Mouse (Mus musculus) MEL (cell line): ENCODE measurements at regions not wholly inside any gene's neighbourhood (a gene's known extent, or its start where the extent isn't known, plus 50 kb on each side); places are given as distances from the start of the nearest gene placed in this dataset.

Experiments used
- DNase-seq: peaks from one replicate; pipeline ENCODE4 v3.0.0; 2011; ENCODE audit warnings: low read depth, low spot score
- H3K27ac ChIP-seq: 2 replicates; pipeline ENCODE4 v1.5.1; 2012; ENCODE audit warnings: low read depth, mild to moderate bottlenecking, control low read depth, low read length, moderate library complexity; ENCODE audit not compliant: control insufficient read depth
- H3K27me3 ChIP-seq, 2 experiments: fragments of 150-350 bp in 1 of 2; sonication (generic) in 1 of 2; 2 replicates each; pipeline ENCODE4 v1.6.1; 2012; ENCODE audit warnings: low read length in 2 of 2, mild to moderate bottlenecking in 2 of 2, improper control_type of control experiment in 1 of 2, moderate library complexity in 1 of 2; ENCODE audit not compliant: insufficient read depth in 2 of 2, control insufficient read depth in 1 of 2
- H3K36me3 ChIP-seq, 2 experiments: 2 replicates each; pipeline ENCODE4 v1.6.1; 2012 to 2014; ENCODE audit warnings: low read length in 2 of 2, improper control_type of control experiment in 1 of 2, inconsistent platforms in 1 of 2, mild to moderate bottlenecking in 1 of 2; ENCODE audit not compliant: insufficient read depth in 2 of 2, control insufficient read depth in 1 of 2
- H3K4me1 ChIP-seq, 2 experiments: fragments of 150-350 bp in 1 of 2; sonication (generic) in 1 of 2; 2 replicates each; pipeline ENCODE4 v1.6.1; 2012; ENCODE audit warnings: low read length in 2 of 2, improper control_type of control experiment in 1 of 2, mild to moderate bottlenecking in 1 of 2; ENCODE audit not compliant: insufficient read depth in 2 of 2, control insufficient read depth in 1 of 2
- H3K4me3 ChIP-seq, 2 experiments: fragments of 150-350 bp in 1 of 2; sonication (generic) in 1 of 2; 2 replicates each; pipeline ENCODE4 v1.5.1; 2012; ENCODE audit warnings: low read depth in 2 of 2, low read length in 2 of 2, mild to moderate bottlenecking in 2 of 2, moderate library complexity in 2 of 2, control low read depth in 1 of 2, improper control_type of control experiment in 1 of 2; ENCODE audit not compliant: control insufficient read depth in 1 of 2, insufficient read depth in 1 of 2
- H3K79me2 ChIP-seq: 2 replicates; pipeline ENCODE4 v1.6.1; 2012; ENCODE audit warnings: mild to moderate bottlenecking, low read length, moderate library complexity; ENCODE audit not compliant: control insufficient read depth, poor library complexity, insufficient read depth
- H3K9ac ChIP-seq: 2 replicates; pipeline ENCODE4 v1.6.1; 2012; ENCODE audit warnings: low read depth, mild to moderate bottlenecking, control low read depth, low read length, moderate library complexity; ENCODE audit not compliant: control insufficient read depth, poor library complexity, severe bottlenecking
- H3K9me3 ChIP-seq: fragments of 150-350 bp; sonication (generic); replicated peaks from 2 replicates; pipeline ENCODE4 v1.6.1; 2012; ENCODE audit warnings: mild to moderate bottlenecking, low read length, improper control_type of control experiment, moderate library complexity; ENCODE audit not compliant: insufficient read depth
- BHLHE40 ChIP-seq: IDR thresholded peaks from 2 replicates; pipeline ENCODE4 v1.6.1; 2012; ENCODE audit warnings: low read depth, mild to moderate bottlenecking, inconsistent platforms, low read length, improper control_type of control experiment, borderline replicate concordance
- E2F4 ChIP-seq: IDR thresholded peaks from 2 replicates; pipeline ENCODE4 v1.6.1; 2011; ENCODE audit warnings: low read depth, low read length, improper control_type of control experiment, borderline replicate concordance
- ELF1 ChIP-seq: IDR thresholded peaks from 2 replicates; pipeline ENCODE4 v1.6.1; 2014; ENCODE audit warnings: low read depth, mild to moderate bottlenecking, inconsistent platforms, low read length, improper control_type of control experiment, moderate library complexity
- EP300 ChIP-seq, 2 experiments: IDR thresholded peaks; 2 replicates each; pipeline ENCODE4 v1.6.1; 2011; ENCODE audit warnings: improper control_type of control experiment in 2 of 2, low read length in 2 of 2, low read depth in 1 of 2, mild to moderate bottlenecking in 1 of 2
- GATA1 ChIP-seq: IDR thresholded peaks from 2 replicates; pipeline ENCODE4 v1.6.1; 2011; ENCODE audit warnings: low read depth, low read length, improper control_type of control experiment
- HCFC1 ChIP-seq: IDR thresholded peaks from 2 replicates; pipeline ENCODE4 v1.6.1; 2012; ENCODE audit warnings: low read depth, mild to moderate bottlenecking, inconsistent platforms, low read length, improper control_type of control experiment, moderate library complexity
- JUND ChIP-seq: IDR thresholded peaks from 2 replicates; pipeline ENCODE4 v1.6.1; 2011; ENCODE audit warnings: low read depth, mild to moderate bottlenecking, improper control_type of control experiment, low read length
- MXI1 ChIP-seq: IDR thresholded peaks from 2 replicates; pipeline ENCODE4 v1.6.1; 2011; ENCODE audit warnings: mild to moderate bottlenecking, low read depth, low read length, improper control_type of control experiment
- MYB ChIP-seq: IDR thresholded peaks from 2 replicates; pipeline ENCODE4 v1.6.1; 2011; ENCODE audit warnings: mild to moderate bottlenecking, low read depth, low read length, improper control_type of control experiment
- NRF1 ChIP-seq: IDR thresholded peaks from 2 replicates; pipeline ENCODE4 v1.6.1; 2014; ENCODE audit warnings: low read depth, mild to moderate bottlenecking, inconsistent platforms, low read length, improper control_type of control experiment, moderate library complexity; ENCODE audit not compliant: poor library complexity, insufficient read depth, severe bottlenecking
- POLR2A ChIP-seq, 2 experiments: IDR thresholded peaks; 2 replicates each; pipeline ENCODE4 v1.6.1; 2011 to 2012; ENCODE audit warnings: low read length in 2 of 2, mild to moderate bottlenecking in 2 of 2, control low read depth in 1 of 2, improper control_type of control experiment in 1 of 2, low read depth in 1 of 2, moderate library complexity in 1 of 2; ENCODE audit not compliant: control insufficient read depth in 1 of 2, insufficient read depth in 1 of 2, poor library complexity in 1 of 2
- POLR2AphosphoS2 ChIP-seq: IDR thresholded peaks from 2 replicates; pipeline ENCODE4 v1.6.1; 2011; ENCODE audit warnings: low read length, improper control_type of control experiment
- RAD21 ChIP-seq: IDR thresholded peaks from 2 replicates; pipeline ENCODE4 v1.6.1; 2011; ENCODE audit warnings: mild to moderate bottlenecking, low read depth, low read length, improper control_type of control experiment
- RCOR1 ChIP-seq: IDR thresholded peaks from 2 replicates; pipeline ENCODE4 v1.6.1; 2012; ENCODE audit warnings: low read depth, mild to moderate bottlenecking, inconsistent platforms, low read length, improper control_type of control experiment
- TBP ChIP-seq: IDR thresholded peaks from 2 replicates; pipeline ENCODE4 v1.8.0; 2011; ENCODE audit warnings: low read depth, low read length, improper control_type of control experiment
- TCF12 ChIP-seq: IDR thresholded peaks from 2 replicates; pipeline ENCODE4 v1.6.1; 2014; ENCODE audit warnings: low read depth, mild to moderate bottlenecking, inconsistent platforms, low read length, improper control_type of control experiment, moderate library complexity
- USF1 ChIP-seq: IDR thresholded peaks from 2 replicates; pipeline ENCODE4 v1.6.1; 2014; ENCODE audit warnings: low read depth, mild to moderate bottlenecking, inconsistent platforms, low read length, improper control_type of control experiment, moderate library complexity
- ZC3H11A ChIP-seq: IDR thresholded peaks from 2 replicates; pipeline ENCODE4 v1.6.1; 2012; ENCODE audit warnings: low read depth, mild to moderate bottlenecking, inconsistent platforms, low read length, improper control_type of control experiment
- ZMIZ1 ChIP-seq: IDR thresholded peaks from 2 replicates; pipeline ENCODE4 v1.6.1; 2012; ENCODE audit warnings: low read depth, mild to moderate bottlenecking, inconsistent platforms, low read length, improper control_type of control experiment, moderate library complexity

DNA sequence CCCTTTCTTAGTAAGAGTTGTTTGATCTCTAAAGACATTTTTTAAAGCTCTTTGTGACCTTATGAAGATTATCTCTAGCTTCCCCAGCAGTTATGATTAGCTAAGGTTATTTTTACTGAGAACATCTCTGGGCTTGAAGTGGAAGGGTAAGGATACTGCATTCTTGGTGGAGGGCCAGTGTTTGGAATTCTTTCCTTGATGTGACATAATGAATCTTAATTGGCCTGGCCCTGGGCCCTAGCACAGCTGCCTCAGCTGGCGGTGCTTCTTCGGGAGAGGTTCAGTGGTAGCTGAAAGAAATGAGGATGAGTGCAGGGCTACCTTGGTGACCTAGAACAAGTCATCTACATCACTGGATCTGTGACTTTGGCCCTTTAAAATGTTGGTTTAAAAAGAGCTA is 150.5 kb upstream of the Hccs start:
- H3K36me3 ChIP-seq = no peaks in the 10 kb centered on the region
- H3K4me1 ChIP-seq = no peaks in the 10 kb centered on the region
- no peaks in the 10 kb centered on the region for H3K9me3 ChIP-seq
- H3K27ac ChIP-seq = no peak overlapping the region
- no peak overlapping the region for H3K4me3 ChIP-seq
- H3K79me2 ChIP-seq = no peaks in the 10 kb centered on the region
- TF ChIP-seq BHLHE40 (no peak), POLR2A (IDR thresholded peaks at IDR 0.05; ENCODE audit: control insufficient read depth in 1 of 2, insufficient read depth in 1 of 2, low read depth in 1 of 2, low read length in 2 of 2, poor library complexity in 1 of 2) (no peak), MXI1 (no peak), ZC3H11A (no peak), USF1 (no peak), RAD21 (no peak), JUND (no peak), HCFC1 (no peak), TCF12 (no peak)
- no peak for DNase-seq
- no peaks in the 10 kb centered on the region; a peak in 1 of 4 replicates for H3K27me3 ChIP-seq
- H3K9ac ChIP-seq = no peak overlapping the region

DNA sequence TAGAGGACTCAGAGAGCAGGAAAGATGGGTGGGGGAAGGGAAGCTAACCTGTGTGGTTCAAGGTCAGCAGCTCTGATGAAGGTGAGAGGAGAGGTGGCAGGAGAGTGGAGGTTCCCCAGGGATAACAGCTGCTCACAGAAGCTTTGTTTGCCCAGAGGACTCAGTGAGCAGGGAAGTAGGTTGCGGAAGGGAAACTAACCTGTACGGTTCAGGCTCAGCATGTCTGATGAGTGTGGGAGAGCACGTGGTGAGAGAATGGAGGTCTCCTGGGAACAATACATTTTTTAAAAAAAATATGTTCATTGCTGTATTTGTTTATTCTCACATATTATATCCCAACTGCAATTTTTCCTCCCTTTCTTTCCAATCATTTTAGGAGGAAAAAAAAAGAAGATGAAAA is 130.0 kb upstream of the Hccs start:
- no peaks in the 10 kb centered on the region for H3K79me2 ChIP-seq
- no peak overlapping the region for H3K27ac ChIP-seq
- no peak overlapping the region for H3K4me3 ChIP-seq
- no peak overlapping the region for H3K9ac ChIP-seq
- no peak for TF ChIP-seq GATA1
- no peak for TF ChIP-seq ZMIZ1
- no peak for TF ChIP-seq NRF1
- TF ChIP-seq POLR2AphosphoS2 = no peak
- TF ChIP-seq TCF12 = no peak
- no peak for TF ChIP-seq JUND
- no peak for TF ChIP-seq ELF1
- TF ChIP-seq MYB = no peak
- no peak for TF ChIP-seq EP300 (IDR thresholded peaks at IDR 0.05; ENCODE audit: low read depth in 1 of 2, low read length in 2 of 2)
- no peak for TF ChIP-seq TBP
- no peak for TF ChIP-seq E2F4
- no peak for TF ChIP-seq RCOR1
- no peaks in the 10 kb centered on the region for H3K9me3 ChIP-seq
- DNase-seq = no peak
- peaks cover 0 to 2% of the 10 kb centered on the region in 2 experiments; a peak in 3 of 4 replicates for H3K27me3 ChIP-seq
- no peaks in the 10 kb centered on the region for H3K36me3 ChIP-seq
- H3K4me1 ChIP-seq = no peaks in the 10 kb centered on the region
